Mouse (Mus musculus): ENCODE results near the gene Ssrp1.

DNA sequence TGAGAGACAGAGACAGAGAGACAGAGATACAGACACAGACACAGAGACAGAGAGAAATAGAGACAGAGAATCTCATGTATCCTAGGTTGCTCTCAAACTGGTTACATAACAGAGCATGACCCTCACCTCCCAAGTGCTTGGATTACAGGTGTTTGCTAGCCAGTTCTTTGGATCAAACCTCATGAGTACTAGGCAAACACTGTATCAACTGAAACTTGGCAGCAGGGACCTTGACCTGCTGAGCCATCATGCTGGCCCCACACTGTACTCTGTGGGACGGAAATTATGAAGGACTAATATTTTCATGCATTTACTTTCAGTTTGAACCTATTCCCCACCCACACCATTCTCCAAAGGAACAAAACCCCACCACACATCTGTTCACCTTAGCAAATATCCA is 56.3 kb downstream of the Ssrp1 start:
- TF ChIP-seq CTCF (IDR thresholded peaks at IDR 0.05; ENCODE audit: low read depth) (no peak), EP300 (IDR thresholded peaks at IDR 0.05; ENCODE audit: low read depth) (no peak)

Data from liver, postnatal 0 days (tissue).